Mouse (Mus musculus): Measurements from ENCODE around the gene Clmn. TPM values are rescaled to one million over a fixed set of nuclear protein-coding genes. Genes with fewer than 3 reads are reported as not detected.
A peak's percentile ranks its signal among the peaks of the same experiment; 100 is the strongest.
"Not testable (repeated sequence)": the region's sequence is repeated elsewhere in the genome, so short reads cannot be mapped to it uniquely, and the experiment has no call there.

The Clmn gene
- polyA plus RNA-seq, 1 experiment: 21.3 TPM

- peak; percentile 95 for DNase-seq
- Histone ChIP-seq H3K27me3 (replicated peaks; ENCODE audit: control insufficient read depth, insufficient read depth, low read length) (no peaks in the 10 kb centered on the region), H3K4me3 (ENCODE audit: insufficient read depth, low read depth, low read length) (no peak overlapping the region), H3K4me1 (ENCODE audit: control insufficient read depth, insufficient read depth, low read length) (peaks cover 52% of the 10 kb centered on the region), H3K27ac (ENCODE audit: insufficient read depth, low read depth, low read length) (peak overlapping the region; percentile 69), H3K36me3 (ENCODE audit: control insufficient read depth, insufficient read depth, low read length) (no peaks in the 10 kb centered on the region)
- WGBS: 10% methylated on average over 6 of the region's 6 CpGs
- TF ChIP-seq CTCF (conservative IDR thresholded peaks at IDR 0.05; ENCODE audit: insufficient read depth, insufficient read length, low read depth, low read length): peak; percentile 68; the same call in 1 of the 2 replicates
- no peak for TF ChIP-seq POLR2A (IDR thresholded peaks at IDR 0.05; ENCODE audit: low read depth, low read length)
Measured at GRCm38 (mm10) chr12:104829596-104830282, 35.1 kb downstream of the Clmn start.

- peaks cover 58% of the 10 kb centered on the region for H3K4me1 ChIP-seq (ENCODE audit: control insufficient read depth, insufficient read depth, low read length)
- not testable (repeated sequence) for H3K36me3 ChIP-seq (ENCODE audit: control insufficient read depth, insufficient read depth, low read length); H3K27ac ChIP-seq (ENCODE audit: insufficient read depth, low read depth, low read length); H3K4me3 ChIP-seq (ENCODE audit: insufficient read depth, low read depth, low read length); H3K27me3 ChIP-seq (replicated peaks; ENCODE audit: control insufficient read depth, insufficient read depth, low read length)
- DNase-seq: peak; percentile 80
- 34% methylated on average over 4 of the region's 4 CpGs for WGBS
Measured at GRCm38 (mm10) chr12:104828986-104829385, 35.9 kb downstream of the Clmn start.

GRCm38 (mm10) chr12:104827721-104828120 lies 37.2 kb downstream of the Clmn start:
- Histone ChIP-seq H3K27ac (ENCODE audit: insufficient read depth, low read depth, low read length) (0 out of 2 replicates have a peak overlapping the region, but pooled peaks have one; percentile 0), H3K4me1 (ENCODE audit: control insufficient read depth, insufficient read depth, low read length) (peaks cover 67% of the 10 kb centered on the region), H3K4me3 (ENCODE audit: insufficient read depth, low read depth, low read length) (no peak overlapping the region), H3K27me3 (replicated peaks; ENCODE audit: control insufficient read depth, insufficient read depth, low read length) (no peaks in the 10 kb centered on the region), H3K36me3 (ENCODE audit: control insufficient read depth, insufficient read depth, low read length) (no peaks in the 10 kb centered on the region)
- DNase-seq: no peak
- no peak for TF ChIP-seq POLR2A (IDR thresholded peaks at IDR 0.05; ENCODE audit: low read depth, low read length)
- no peak for TF ChIP-seq CTCF (conservative IDR thresholded peaks at IDR 0.05; ENCODE audit: insufficient read depth, insufficient read length, low read depth, low read length)
- WGBS: 61% methylated on average over 6 of the region's 6 CpGs

- peaks cover 65% of the 10 kb centered on the region for H3K4me1 ChIP-seq (ENCODE audit: control insufficient read depth, insufficient read depth, low read length)
- DNase-seq: no peak
- H3K36me3 ChIP-seq (ENCODE audit: control insufficient read depth, insufficient read depth, low read length): no peaks in the 10 kb centered on the region
- TF ChIP-seq CTCF (conservative IDR thresholded peaks at IDR 0.05; ENCODE audit: insufficient read depth, insufficient read length, low read depth, low read length): no peak
- no peak for TF ChIP-seq POLR2A (IDR thresholded peaks at IDR 0.05; ENCODE audit: low read depth, low read length)
- H3K4me3 ChIP-seq (ENCODE audit: insufficient read depth, low read depth, low read length): no peak overlapping the region
- H3K27me3 ChIP-seq (replicated peaks; ENCODE audit: control insufficient read depth, insufficient read depth, low read length): no peaks in the 10 kb centered on the region
- H3K27ac ChIP-seq (ENCODE audit: insufficient read depth, low read depth, low read length): no peak overlapping the region
- 31% methylated on average over 6 of the region's 6 CpGs for WGBS
Measured at GRCm38 (mm10) chr12:104824907-104825267, 40.0 kb downstream of the Clmn start.

- WGBS: 66% methylated on average over 12 of the region's 12 CpGs
- Histone ChIP-seq H3K4me3 (ENCODE audit: insufficient read depth, low read depth, low read length) (no peak overlapping the region), H3K27ac (ENCODE audit: insufficient read depth, low read depth, low read length) (peak overlapping the region; percentile 25; the same call in 1 of the 2 replicates), H3K36me3 (ENCODE audit: control insufficient read depth, insufficient read depth, low read length) (no peaks in the 10 kb centered on the region), H3K27me3 (replicated peaks; ENCODE audit: control insufficient read depth, insufficient read depth, low read length) (no peaks in the 10 kb centered on the region), H3K4me1 (ENCODE audit: control insufficient read depth, insufficient read depth, low read length) (peaks cover 64% of the 10 kb centered on the region)
- peak; percentile 95 for DNase-seq
- TF ChIP-seq CTCF (conservative IDR thresholded peaks at IDR 0.05; ENCODE audit: insufficient read depth, insufficient read length, low read depth, low read length) (no peak), POLR2A (IDR thresholded peaks at IDR 0.05; ENCODE audit: low read depth, low read length) (no peak)
Measured at GRCm38 (mm10) chr12:104824244-104824906, 40.5 kb downstream of the Clmn start.

GRCm38 (mm10) chr12:104823722-104824121 lies 41.2 kb downstream of the Clmn start:
- Histone ChIP-seq H3K4me1 (ENCODE audit: control insufficient read depth, insufficient read depth, low read length) (peaks cover 68% of the 10 kb centered on the region), H3K36me3 (ENCODE audit: control insufficient read depth, insufficient read depth, low read length) (no peaks in the 10 kb centered on the region), H3K4me3 (ENCODE audit: insufficient read depth, low read depth, low read length) (no peak overlapping the region), H3K27me3 (replicated peaks; ENCODE audit: control insufficient read depth, insufficient read depth, low read length) (no peaks in the 10 kb centered on the region), H3K27ac (ENCODE audit: insufficient read depth, low read depth, low read length) (no peak overlapping the region; the same call in 1 of the 2 replicates)
- 94% methylated on average over 7 of the region's 7 CpGs for WGBS
- TF ChIP-seq CTCF (conservative IDR thresholded peaks at IDR 0.05; ENCODE audit: insufficient read depth, insufficient read length, low read depth, low read length): no peak
- no peak for TF ChIP-seq POLR2A (IDR thresholded peaks at IDR 0.05; ENCODE audit: low read depth, low read length)
- DNase-seq: no peak

- 58% methylated on average over 10 of the region's 10 CpGs for WGBS
- Histone ChIP-seq H3K36me3 (ENCODE audit: control insufficient read depth, insufficient read depth, low read length) (no peaks in the 10 kb centered on the region), H3K27ac (ENCODE audit: insufficient read depth, low read depth, low read length) (peak overlapping the region; percentile 57), H3K4me1 (ENCODE audit: control insufficient read depth, insufficient read depth, low read length) (peaks cover 67% of the 10 kb centered on the region), H3K4me3 (ENCODE audit: insufficient read depth, low read depth, low read length) (no peak overlapping the region), H3K27me3 (replicated peaks; ENCODE audit: control insufficient read depth, insufficient read depth, low read length) (no peaks in the 10 kb centered on the region)
- DNase-seq: peak; percentile 84
- TF ChIP-seq CTCF (conservative IDR thresholded peaks at IDR 0.05; ENCODE audit: insufficient read depth, insufficient read length, low read depth, low read length) (no peak), POLR2A (IDR thresholded peaks at IDR 0.05; ENCODE audit: low read depth, low read length) (no peak)
Measured at GRCm38 (mm10) chr12:104822838-104823599, 41.9 kb downstream of the Clmn start.

All from kidney, adult 2 months (tissue).